Comparison of ENCODE assay signal across 11 mouse cellular contexts in the genomic region with DNA sequence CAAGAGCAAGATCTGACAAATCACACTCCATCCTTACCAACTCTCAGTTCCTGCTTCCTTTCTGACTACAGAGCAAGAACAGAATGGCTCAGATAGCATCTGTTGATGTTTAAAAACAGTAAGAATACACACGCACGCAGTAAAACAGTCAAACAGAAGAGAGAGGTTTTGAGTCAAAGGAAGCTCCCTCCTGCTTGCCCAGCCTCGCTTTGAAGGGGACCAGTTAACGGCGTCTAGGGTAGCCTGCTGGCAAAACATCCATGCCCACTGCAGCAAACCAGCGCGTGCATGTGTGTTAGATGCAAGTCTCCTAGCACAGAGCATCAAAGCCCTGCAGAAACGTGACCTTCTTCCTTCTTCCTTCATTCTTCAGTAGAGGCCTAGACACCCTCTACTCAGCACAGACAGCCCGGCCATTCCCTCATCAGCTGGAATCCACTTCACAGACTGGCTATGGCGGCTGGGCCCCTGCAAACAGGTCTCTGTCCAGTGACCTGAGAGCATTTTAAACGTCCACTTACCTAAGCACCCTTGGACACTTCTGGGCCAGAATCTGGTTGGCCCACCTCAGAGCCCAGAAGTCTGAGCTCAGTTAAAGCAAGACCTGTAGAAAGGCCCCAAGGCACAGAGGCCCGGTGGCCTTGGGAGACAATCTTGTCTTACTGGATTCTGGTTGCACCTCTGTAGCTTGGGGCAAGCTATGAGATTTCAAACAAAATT. TPM values are rescaled to one million over a fixed set of nuclear protein-coding genes. Genes with fewer than 3 reads are reported as not detected.
DNase-seq lines count a peak whose midpoint lies in the region; ATAC-seq lines count a peak whose summit lies in the region.
"Had no signal": no experiment of that assay in that cellular context is flagged by ENCODE, and none has a peak within 500 bp of the region (broad histone marks: within the 10 kb centered on the region; RNA-seq: fewer than 3 reads in every experiment).

No protein-coding gene starts in this region.

- WGBS in heart, embryonic 16.5 days = 74% methylated on average over 12 of the region's 12 CpGs
- WGBS in intestine, embryonic 16.5 days = 69% methylated on average over 12 of the region's 12 CpGs

- no peak overlapping the region for H3K4me3 ChIP-seq in heart, embryonic 16.5 days (ENCODE audit: low read length)
- no peak overlapping the region for H3K4me3 ChIP-seq in intestine, embryonic 16.5 days (ENCODE audit: low read length)
- H3K4me3 ChIP-seq: neural tube, embryonic 13.5 days had no signal

- no peak overlapping the region for H3K4me2 ChIP-seq in heart, embryonic 16.5 days (ENCODE audit: low read depth, low read length)
- no peak overlapping the region for H3K4me2 ChIP-seq in intestine, embryonic 16.5 days (ENCODE audit: low read depth, low read length)
- H3K4me2 ChIP-seq: neural tube, embryonic 13.5 days had no signal

- H3K9ac ChIP-seq in heart, embryonic 16.5 days (ENCODE audit: low read length) = no peak overlapping the region
- peak overlapping the region; percentile 28; the same call in 1 of the 2 replicates for H3K9ac ChIP-seq in intestine, embryonic 16.5 days (ENCODE audit: low read depth, low read length)
- H3K9ac ChIP-seq: neural tube, embryonic 13.5 days had no signal

- intact Hi-C loops in heart, postnatal 10 days (cut with DNase I) = no loop called here

- H3K4me1 ChIP-seq in heart, embryonic 16.5 days (ENCODE audit: control insufficient read depth, insufficient read depth, low read length) = peaks cover 15% of the 10 kb centered on the region
- H3K4me1 ChIP-seq in intestine, embryonic 16.5 days (ENCODE audit: control insufficient read depth, insufficient read depth, low read length) = peaks cover 36% of the 10 kb centered on the region

- no peaks in the 10 kb centered on the region for H3K36me3 ChIP-seq in heart, embryonic 16.5 days (ENCODE audit: control insufficient read depth, insufficient read depth)
- no peaks in the 10 kb centered on the region for H3K36me3 ChIP-seq in intestine, embryonic 16.5 days (ENCODE audit: control insufficient read depth, insufficient read depth, low read length)
- H3K36me3 ChIP-seq: neural tube, embryonic 13.5 days had no signal

- DNase-seq in heart, postnatal 10 days = no peak
- peak; percentile 3 for DNase-seq in right cerebral cortex, postnatal 25 days
- DNase-seq in right cerebral cortex, adult 2 months (ENCODE audit: low spot score in 2 of 2) = no peak
- DNase-seq in thymus, postnatal 14 days = peak; percentile 61
- no peak for DNase-seq in cerebellum, adult 11 months
- no peak for DNase-seq in embryo, embryonic 11 days
- DNase-seq: cerebellum, adult 8-10 months had no signal

- ATAC-seq in heart, embryonic 16.5 days (replicated peaks; ENCODE audit: extremely low read depth, insufficient read depth, low FRiP score) = no peak
- no peak for ATAC-seq in intestine, embryonic 16.5 days
- ATAC-seq: lung, postnatal 0 days had no signal

- peak overlapping the region; percentile 50 for H3K27ac ChIP-seq in heart, embryonic 16.5 days (ENCODE audit: low read length)
- no peak overlapping the region for H3K27ac ChIP-seq in intestine, embryonic 16.5 days (ENCODE audit: low read length)
- H3K27ac ChIP-seq: neural tube, embryonic 13.5 days had no signal

- no peaks in the 10 kb centered on the region for H3K27me3 ChIP-seq in heart, embryonic 16.5 days (ENCODE audit: control insufficient read depth, insufficient read depth, low read length)
- no peaks in the 10 kb centered on the region for H3K27me3 ChIP-seq in intestine, embryonic 16.5 days (replicated peaks; ENCODE audit: control insufficient read depth, insufficient read depth, low read length)
- H3K27me3 ChIP-seq: neural tube, embryonic 13.5 days had no signal

- H3K9me3 ChIP-seq in heart, embryonic 16.5 days (replicated peaks; ENCODE audit: control insufficient read depth, low read length) = no peaks in the 10 kb centered on the region
- H3K9me3 ChIP-seq in intestine, embryonic 16.5 days (ENCODE audit: control insufficient read depth, low read length) = no peaks in the 10 kb centered on the region
- H3K9me3 ChIP-seq: neural tube, embryonic 13.5 days had no signal

RNA-seq across cellular contexts. Expression of gene Zfp36l2, which starts 24.5 kb away (rescaled TPM):
- polyA plus RNA-seq in heart, embryonic 16.5 days (2015; fragmentation: Nextera tagmentation; extraction: Ambion mirVana) = 5.9 and 7.7 TPM in 2 replicates
- 10 to 100 TPM; 36.9 to 42.5 TPM for total RNA-seq in heart, postnatal 10 days (2021)
- polyA plus RNA-seq in intestine, embryonic 16.5 days (2015; fragmentation: Nextera tagmentation; extraction: Ambion mirVana) = 14.4 and 16.2 TPM in 2 replicates

Comparison
In these comparisons a context has a peak if more than half of its experiments do, and no peak if none do; other contexts are left out.
1. DNase-seq: peak in right cerebral cortex, postnatal 25 days (single experiment) and thymus, postnatal 14 days (single experiment); none in heart, postnatal 10 days (0 of 2), right cerebral cortex, adult 2 months (0 of 2), cerebellum, adult 11 months (single experiment) and embryo, embryonic 11 days (single experiment).